Mouse (Mus musculus) olfactory bulb, adult 2 months (tissue): ENCODE results near the gene Nmt1. TPM values are rescaled to one million over a fixed set of nuclear protein-coding genes. Genes with fewer than 3 reads are reported as not detected.

Experiments
- H3K27ac ChIP-seq: fragments of 200-500 bp; 2 replicates; pipeline ENCODE4 v1.5.1; 2012; ENCODE audit warnings: low read depth, low read length; ENCODE audit not compliant: insufficient read depth
- H3K4me1 ChIP-seq: fragments of 200-500 bp; 2 replicates; pipeline ENCODE4 v1.6.1; 2012; ENCODE audit warnings: low read length; ENCODE audit not compliant: control insufficient read depth, insufficient read depth
- H3K4me3 ChIP-seq: fragments of 200-500 bp; 2 replicates; pipeline ENCODE4 v1.5.1; 2012; ENCODE audit warnings: mild to moderate bottlenecking, low read depth, low read length, moderate library complexity; ENCODE audit not compliant: insufficient read depth
- CTCF ChIP-seq: fragments of 200-500 bp; IDR thresholded peaks from 2 replicates; pipeline ENCODE4 v1.5.1; 2012; ENCODE audit warnings: low read depth, mild to moderate bottlenecking, low read length, moderate library complexity; ENCODE audit not compliant: insufficient read depth
- POLR2A ChIP-seq: fragments of 200-500 bp; IDR thresholded peaks from 2 replicates; pipeline ENCODE4 v1.6.1; 2012; ENCODE audit warnings: mild to moderate bottlenecking, low read depth, low read length, moderate library complexity; ENCODE audit not compliant: insufficient read depth
- WGBS: fragments of 180-500 bp; shearing (Covaris S2); methylation state at CpG from one replicate; pipeline ENCODE4 v1.1.7; 2018; 5-methylcytosine and 5-hydroxymethylcytosine counted together
- polyA plus RNA-seq: library from polyadenylated mRNA; stranded (reverse); fragments of >200 nt; gene quantifications from 2 replicates; pipeline ENCODE4 v1.2.4, GENCODE M21; 2012; ENCODE audit warnings: low replicate concordance; ENCODE audit not compliant: missing spikeins, insufficient read depth, insufficient read length

The Nmt1 gene
- polyA plus RNA-seq, 1 experiment = 557 TPM

DNA sequence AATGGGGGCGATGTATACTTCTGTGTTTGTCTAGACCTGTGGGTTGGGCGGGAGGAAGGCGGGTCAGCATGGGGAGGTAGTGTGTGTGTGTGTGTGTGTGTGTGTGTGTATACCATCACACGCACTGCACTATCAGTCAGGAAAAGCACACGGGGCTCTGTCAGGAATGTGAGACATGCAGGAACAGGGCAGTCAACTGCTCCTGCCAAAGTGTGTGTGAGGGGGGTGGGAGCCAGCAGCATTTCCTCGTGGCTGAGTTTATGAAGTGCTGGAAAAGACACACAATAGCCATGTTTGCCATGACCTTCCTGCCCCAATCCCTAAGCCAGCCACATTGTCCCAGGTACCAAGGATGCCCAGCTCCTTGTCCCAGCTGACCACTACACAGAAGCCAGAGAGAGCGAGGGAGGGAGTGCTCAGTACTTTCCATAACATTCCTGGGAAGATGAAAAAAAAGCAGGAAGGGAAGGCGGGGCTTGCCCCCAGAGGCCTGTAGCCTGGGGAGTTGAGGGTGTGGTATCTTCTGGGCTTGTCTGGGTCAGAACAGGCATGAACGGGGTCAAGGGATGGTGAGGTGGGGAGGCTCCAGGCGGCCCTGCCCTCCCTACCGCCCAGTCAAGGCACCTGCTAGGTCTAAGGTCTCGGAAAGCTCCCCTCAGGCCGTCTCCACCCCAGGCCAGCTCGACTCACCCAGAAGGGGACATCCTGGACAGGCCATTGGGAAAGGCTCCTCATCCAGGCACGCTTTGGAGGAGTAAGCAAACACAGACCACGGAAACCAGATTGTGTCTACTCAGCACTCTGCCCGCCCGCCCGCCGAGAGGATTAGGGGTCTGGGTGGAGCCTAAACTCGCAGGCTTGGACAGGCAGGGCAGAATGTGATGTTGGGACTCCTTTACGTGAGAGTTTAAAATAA lies 69.2 kb downstream of the Nmt1 start:
- 62% methylated on average over 22 of the region's 22 CpGs for WGBS
- Histone ChIP-seq H3K27ac (no peak overlapping the region), H3K4me1 (peaks cover 15% of the 10 kb centered on the region), H3K4me3 (no peak overlapping the region)
- no peak for TF ChIP-seq CTCF
- no peak for TF ChIP-seq POLR2A

DNA sequence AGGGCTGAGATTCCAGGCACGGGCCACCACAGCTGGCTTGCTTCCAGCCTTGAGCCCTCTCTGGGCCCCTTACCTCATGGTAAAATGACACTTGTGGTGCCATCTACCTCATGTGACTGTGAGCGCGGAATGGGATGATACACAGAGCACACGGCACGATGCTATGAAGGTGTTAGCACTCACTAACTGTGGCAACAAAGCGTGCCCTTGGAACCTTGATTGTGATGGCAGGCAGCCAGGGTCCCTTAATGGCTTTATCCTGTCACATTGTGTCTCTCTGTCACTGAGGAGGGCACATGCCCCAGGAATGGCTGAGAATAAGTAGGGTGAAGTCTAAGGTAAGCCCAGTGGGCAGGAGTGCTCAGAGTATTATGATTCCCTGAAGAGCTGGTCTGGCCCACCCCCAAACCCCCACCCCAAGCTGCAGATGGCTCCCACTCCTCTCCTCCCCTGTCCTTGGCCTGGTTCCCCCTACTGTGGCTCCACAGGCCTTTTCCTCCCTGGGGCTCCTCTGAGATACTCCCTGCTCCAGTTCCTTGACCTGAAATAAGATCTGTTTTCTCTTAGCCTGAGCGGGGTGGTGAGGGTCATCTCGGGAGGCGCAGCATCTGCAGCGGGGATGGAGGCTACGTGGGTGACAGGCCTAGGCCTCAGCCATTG lies 70.7 kb downstream of the Nmt1 start:
- H3K4me1 ChIP-seq = peaks cover 21% of the 10 kb centered on the region
- 82% methylated on average over 11 of the region's 11 CpGs for WGBS

DNA sequence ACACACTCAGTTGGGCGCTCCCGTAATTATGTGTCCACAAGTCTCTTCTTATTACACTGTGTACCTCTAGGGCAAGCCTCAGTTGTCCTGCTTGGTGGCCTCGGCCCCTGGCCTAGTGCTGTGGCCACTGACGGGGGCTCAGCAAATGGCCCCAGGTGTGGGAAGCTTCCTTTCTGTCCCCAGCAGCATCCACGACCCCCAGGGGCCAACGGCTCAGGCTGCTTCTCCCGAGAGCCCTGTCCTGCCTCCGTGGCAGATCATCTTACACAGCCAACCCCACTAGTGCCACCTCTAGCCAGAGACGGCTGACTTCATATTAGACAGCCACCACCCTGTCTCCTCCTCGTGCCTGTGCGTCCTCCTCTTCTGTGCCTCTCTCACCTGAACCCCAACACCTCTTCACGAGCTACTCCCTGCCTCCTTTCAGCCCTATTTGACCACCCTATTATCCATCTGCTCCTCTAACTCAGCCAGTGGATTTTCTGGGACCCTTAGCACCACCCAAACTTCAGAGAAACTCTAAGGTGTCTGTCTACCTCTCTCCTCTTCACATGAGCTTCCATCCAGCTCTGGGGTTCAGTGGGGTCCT lies 71.5 kb downstream of the Nmt1 start:
- H3K27ac ChIP-seq = no peak overlapping the region
- TF ChIP-seq POLR2A (no peak), CTCF (no peak)
- peaks cover 25% of the 10 kb centered on the region for H3K4me1 ChIP-seq
- 84% methylated on average over 12 of the region's 12 CpGs for WGBS
- H3K4me3 ChIP-seq = no peak overlapping the region

More for the DNA sequence above, 70.7 kb downstream of the Nmt1 start:
- H3K27ac ChIP-seq = no peak overlapping the region
- TF ChIP-seq CTCF = no peak
- no peak for TF ChIP-seq POLR2A
- H3K4me3 ChIP-seq = no peak overlapping the region

GRCm38 (mm10) chr11:103100361-103100760 lies 72.4 kb downstream of the Nmt1 start:
- H3K27ac ChIP-seq = no peak overlapping the region
- TF ChIP-seq CTCF (no peak), POLR2A (no peak)
- peaks cover 22% of the 10 kb centered on the region for H3K4me1 ChIP-seq
- no peak overlapping the region for H3K4me3 ChIP-seq
- 84% methylated on average over 8 of the region's 8 CpGs for WGBS

GRCm38 (mm10) chr11:103101481-103101865 lies 73.5 kb downstream of the Nmt1 start, which contains the start of the genes Plcd3 and Acbd4:
Plcd3 (minus strand) TSS chr11:103101658.
Acbd4 (plus strand) TSS chr11:103101682.
- 2% methylated on average over 32 of the region's 34 CpGs for WGBS
- no peak; the same call in 1 of the 2 replicates for TF ChIP-seq CTCF
- peak; percentile 39; the same call in 1 of the 2 replicates for TF ChIP-seq POLR2A
- H3K4me1 ChIP-seq = peaks cover 26% of the 10 kb centered on the region
- peak within 1 kb of the TSS; percentile 55 for H3K4me3 ChIP-seq
- H3K27ac ChIP-seq = peak within 1 kb of the TSS; percentile 11; the same call in 1 of the 2 replicates

GRCm38 (mm10) chr11:103101866-103102501 lies 74.0 kb downstream of the Nmt1 start:
- no peak for TF ChIP-seq POLR2A
- TF ChIP-seq CTCF = no peak
- H3K4me3 ChIP-seq = peak overlapping the region; percentile 55
- WGBS = 1% methylated on average over 30 of the region's 30 CpGs
- H3K4me1 ChIP-seq = peaks cover 26% of the 10 kb centered on the region
- peak overlapping the region; percentile 11; the same call in 1 of the 2 replicates for H3K27ac ChIP-seq

DNA sequence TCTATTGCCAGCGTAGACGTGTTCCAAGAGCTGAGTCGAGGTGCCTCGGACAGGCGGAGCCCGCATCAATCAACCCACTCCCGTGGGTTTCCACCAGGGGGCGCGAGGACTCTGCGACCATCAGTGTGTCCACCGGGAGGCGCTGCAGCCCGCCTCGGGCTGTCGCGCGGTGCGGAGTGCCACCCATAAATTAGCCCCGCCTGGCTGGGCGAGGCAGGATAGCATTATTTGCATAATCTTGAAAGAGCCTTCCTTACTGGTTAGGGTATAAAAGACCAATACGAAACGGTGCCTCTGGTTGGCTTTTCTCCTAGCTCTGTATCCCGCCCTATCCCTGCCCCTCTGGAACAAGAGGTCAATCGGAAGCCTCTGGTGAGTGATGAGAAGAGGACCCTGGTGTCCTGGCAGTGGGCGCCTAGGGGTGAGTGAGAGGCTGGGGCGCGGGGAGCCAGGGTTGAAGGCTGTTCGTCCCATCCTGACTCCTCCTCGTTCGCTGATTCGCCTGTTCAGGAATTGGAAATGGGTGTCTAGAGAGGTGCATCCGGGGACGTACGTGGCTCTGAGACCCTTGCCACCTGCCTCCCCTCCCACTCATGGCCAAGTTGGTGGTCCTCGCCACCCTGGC lies 74.8 kb downstream of the Nmt1 start:
- no peak overlapping the region; the same call in 1 of the 2 replicates for H3K27ac ChIP-seq
- H3K4me3 ChIP-seq = peak overlapping the region; percentile 63
- H3K4me1 ChIP-seq = peaks cover 26% of the 10 kb centered on the region
- TF ChIP-seq CTCF (peak; percentile 100), POLR2A (no peak)
- under 1% methylated on average over 35 of the region's 35 CpGs for WGBS

DNA sequence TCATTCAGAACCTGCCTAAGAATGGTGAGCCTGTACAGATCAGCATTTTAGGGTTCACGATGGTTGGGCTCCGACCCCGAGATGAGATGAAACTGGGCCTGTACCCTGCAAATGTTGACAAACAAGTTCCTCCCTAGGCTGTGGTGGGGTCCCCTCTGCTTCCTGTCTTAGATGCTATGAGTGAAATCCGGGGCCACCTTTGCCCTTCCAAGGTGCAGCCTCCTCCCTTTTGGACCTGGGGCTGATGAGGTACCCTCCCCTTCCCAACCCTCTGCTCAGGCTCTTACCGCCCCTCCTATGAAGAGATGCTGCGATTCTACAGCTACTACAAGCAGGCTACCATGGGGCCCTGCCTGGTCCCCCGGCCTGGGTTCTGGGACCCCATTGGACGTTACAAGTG lies 75.6 kb downstream of the Nmt1 start:
- H3K4me1 ChIP-seq = peaks cover 26% of the 10 kb centered on the region
- TF ChIP-seq CTCF (no peak), POLR2A (no peak)
- no peak overlapping the region for H3K27ac ChIP-seq
- WGBS = 64% methylated on average over 8 of the region's 8 CpGs
- peak overlapping the region; percentile 63 for H3K4me3 ChIP-seq
